Mouse (Mus musculus) ES-Bruce4 (cell line): ENCODE measurements at regions not wholly inside any gene's neighbourhood (a gene's known extent, or its start where the extent isn't known, plus 50 kb on each side); places are given as distances from the start of the nearest gene placed in this dataset.

ENCODE experiments used
- H3K27ac ChIP-seq: 2 replicates; pipeline ENCODE4 v1.5.1; 2012; ENCODE audit warnings: low read length, inconsistent platforms; ENCODE audit not compliant: insufficient read depth
- H3K27me3 ChIP-seq: 2 replicates; pipeline ENCODE4 v1.6.1; 2012; ENCODE audit warnings: mild to moderate bottlenecking, low read length, inconsistent platforms; ENCODE audit not compliant: control insufficient read depth, poor library complexity, insufficient read depth, severe bottlenecking
- H3K36me3 ChIP-seq: 2 replicates; pipeline ENCODE4 v1.6.1; 2012; ENCODE audit warnings: inconsistent platforms, mild to moderate bottlenecking, low read length, moderate library complexity; ENCODE audit not compliant: control insufficient read depth, poor library complexity, insufficient read depth, severe bottlenecking
- H3K4me1 ChIP-seq: one replicate; pipeline ENCODE4 v1.8.1; 2011; ENCODE audit warnings: low read length; ENCODE audit not compliant: control insufficient read depth, insufficient read depth
- H3K4me3 ChIP-seq: 2 replicates; pipeline ENCODE4 v1.5.1; 2011; ENCODE audit warnings: low read depth, mild to moderate bottlenecking, low read length
- H3K9ac ChIP-seq: 2 replicates; pipeline ENCODE4 v1.6.1; 2012; ENCODE audit warnings: low read depth, mild to moderate bottlenecking, inconsistent platforms; ENCODE audit not compliant: poor library complexity, severe bottlenecking
- H3K9me3 ChIP-seq: replicated peaks from 2 replicates; pipeline ENCODE4 v1.6.1; 2012; ENCODE audit warnings: mild to moderate bottlenecking, low read length, inconsistent platforms; ENCODE audit not compliant: control insufficient read depth, poor library complexity, insufficient read depth, severe bottlenecking
- CTCF ChIP-seq: IDR thresholded peaks from one replicate; pipeline ENCODE4 v1.8.1; 2011; ENCODE audit warnings: low read depth, low read length
- EP300 ChIP-seq: IDR thresholded peaks from 2 replicates; pipeline ENCODE4 v1.6.1; 2011; ENCODE audit warnings: low read depth, low read length; ENCODE audit not compliant: insufficient read depth
- POLR2A ChIP-seq: IDR thresholded peaks from one replicate; pipeline ENCODE4 v1.8.1; 2011; ENCODE audit warnings: low read length; ENCODE audit not compliant: insufficient read depth

GRCm38 (mm10) chr1:43360741-43361140 lies 83.6 kb upstream of the Nck2 start:
- Histone ChIP-seq H3K9me3 (no peaks in the 10 kb centered on the region), H3K4me3 (no peak overlapping the region), H3K4me1 (no peaks in the 10 kb centered on the region), H3K36me3 (no peaks in the 10 kb centered on the region), H3K27ac (no peak overlapping the region), H3K9ac (no peak overlapping the region), H3K27me3 (no peaks in the 10 kb centered on the region)
- no peak for TF ChIP-seq POLR2A
- TF ChIP-seq CTCF = no peak
- no peak for TF ChIP-seq EP300

GRCm38 (mm10) chr1:43361455-43361863 lies 82.9 kb upstream of the Nck2 start:
- Histone ChIP-seq H3K4me3 (no peak overlapping the region), H3K27me3 (no peaks in the 10 kb centered on the region), H3K27ac (no peak overlapping the region), H3K4me1 (no peaks in the 10 kb centered on the region), H3K9me3 (no peaks in the 10 kb centered on the region), H3K36me3 (no peaks in the 10 kb centered on the region), H3K9ac (no peak overlapping the region)
- TF ChIP-seq EP300 (no peak), POLR2A (no peak), CTCF (no peak)

GRCm38 (mm10) chr1:43362136-43362535 lies 82.2 kb upstream of the Nck2 start:
- H3K27ac ChIP-seq = no peak overlapping the region
- no peaks in the 10 kb centered on the region for H3K36me3 ChIP-seq
- no peak overlapping the region for H3K4me3 ChIP-seq
- H3K4me1 ChIP-seq = no peaks in the 10 kb centered on the region
- H3K9ac ChIP-seq = no peak overlapping the region
- no peaks in the 10 kb centered on the region for H3K27me3 ChIP-seq
- no peak for TF ChIP-seq POLR2A
- TF ChIP-seq EP300 = no peak
- TF ChIP-seq CTCF = no peak
- H3K9me3 ChIP-seq = no peaks in the 10 kb centered on the region

GRCm38 (mm10) chr1:43363178-43363577 lies 81.2 kb upstream of the Nck2 start:
- H3K27ac ChIP-seq = no peak overlapping the region
- no peaks in the 10 kb centered on the region for H3K36me3 ChIP-seq
- no peak overlapping the region for H3K9ac ChIP-seq
- H3K9me3 ChIP-seq = no peaks in the 10 kb centered on the region
- H3K4me1 ChIP-seq = no peaks in the 10 kb centered on the region
- no peak for TF ChIP-seq CTCF
- no peak for TF ChIP-seq POLR2A
- no peak for TF ChIP-seq EP300
- no peak overlapping the region for H3K4me3 ChIP-seq
- no peaks in the 10 kb centered on the region for H3K27me3 ChIP-seq

- no peak overlapping the region for H3K9ac ChIP-seq
- no peaks in the 10 kb centered on the region for H3K36me3 ChIP-seq
- TF ChIP-seq CTCF (no peak), POLR2A (no peak), EP300 (no peak)
- no peak overlapping the region for H3K27ac ChIP-seq
- H3K4me3 ChIP-seq = no peak overlapping the region
- H3K27me3 ChIP-seq = no peaks in the 10 kb centered on the region
- H3K9me3 ChIP-seq = no peaks in the 10 kb centered on the region
- no peaks in the 10 kb centered on the region for H3K4me1 ChIP-seq
Observed at GRCm38 (mm10) chr1:43366433-43366832, 77.9 kb upstream of the Nck2 start.

GRCm38 (mm10) chr1:43367151-43367895 lies 77.1 kb upstream of the Nck2 start:
- Histone ChIP-seq H3K9me3 (no peaks in the 10 kb centered on the region), H3K36me3 (no peaks in the 10 kb centered on the region), H3K27me3 (no peaks in the 10 kb centered on the region), H3K4me1 (no peaks in the 10 kb centered on the region), H3K4me3 (no peak overlapping the region), H3K27ac (no peak overlapping the region), H3K9ac (no peak overlapping the region)
- TF ChIP-seq POLR2A = no peak
- no peak for TF ChIP-seq EP300
- TF ChIP-seq CTCF = no peak
